19 mouse cellular contexts compared by ENCODE assay signal in the genomic region with DNA sequence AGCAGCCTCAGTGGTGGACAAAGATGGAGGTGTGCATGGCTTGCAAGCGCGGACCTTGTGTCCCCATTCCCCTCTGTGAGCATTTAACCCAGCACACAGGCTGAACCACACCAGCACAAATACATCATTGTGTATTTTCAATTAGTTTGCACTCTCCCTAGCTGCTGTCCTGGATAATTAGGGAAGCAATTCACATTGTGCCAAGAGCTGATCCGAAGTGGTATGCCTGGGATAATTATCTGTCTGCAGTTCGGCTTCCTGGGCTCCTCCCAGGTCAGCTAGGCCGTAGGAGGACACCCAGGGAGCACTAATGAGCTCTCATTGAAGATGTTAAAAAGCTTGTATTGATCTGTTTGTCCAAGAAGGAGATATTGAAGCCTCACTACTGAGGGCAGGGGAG.
DNase-seq lines count a peak whose midpoint lies in the region; ATAC-seq and TF ChIP-seq lines count a peak whose summit lies in the region.
"Had no signal": no experiment of that assay in that cellular context is flagged by ENCODE, and none has a peak within 500 bp of the region (broad histone marks: within the 10 kb centered on the region; RNA-seq: fewer than 3 reads in every experiment).

No protein-coding gene starts in this region.

- peaks cover 22% of the 10 kb centered on the region for H3K27me3 ChIP-seq in hindbrain, embryonic 10.5 days (ENCODE audit: insufficient read depth, poor library complexity, severe bottlenecking)
- peaks cover 9% of the 10 kb centered on the region for H3K27me3 ChIP-seq in hindbrain, embryonic 12.5 days
- no peaks in the 10 kb centered on the region for H3K27me3 ChIP-seq in forebrain, embryonic 14.5 days (replicated peaks; ENCODE audit: control insufficient read depth, insufficient read depth, low read length)
- no peaks in the 10 kb centered on the region for H3K27me3 ChIP-seq in midbrain, embryonic 15.5 days (replicated peaks)
- H3K27me3 ChIP-seq: CH12.LX; limb, embryonic 13.5 days; liver, embryonic 15.5 days had no signal

- H3K9me3 ChIP-seq in hindbrain, embryonic 10.5 days: no peaks in the 10 kb centered on the region
- no peaks in the 10 kb centered on the region for H3K9me3 ChIP-seq in hindbrain, embryonic 12.5 days (replicated peaks)
- no peaks in the 10 kb centered on the region for H3K9me3 ChIP-seq in forebrain, embryonic 14.5 days (replicated peaks; ENCODE audit: control insufficient read depth, low read length)
- H3K9me3 ChIP-seq in midbrain, embryonic 15.5 days: no peaks in the 10 kb centered on the region
- H3K9me3 ChIP-seq: limb, embryonic 13.5 days; liver, embryonic 15.5 days had no signal

- H3K4me1 ChIP-seq in hindbrain, embryonic 10.5 days (replicated peaks): peaks cover 42% of the 10 kb centered on the region
- peaks cover 33% of the 10 kb centered on the region for H3K4me1 ChIP-seq in hindbrain, embryonic 12.5 days
- peaks cover 26% of the 10 kb centered on the region for H3K4me1 ChIP-seq in forebrain, embryonic 14.5 days (ENCODE audit: control insufficient read depth, insufficient read depth, low read length)
- peaks cover 25% of the 10 kb centered on the region for H3K4me1 ChIP-seq in midbrain, embryonic 15.5 days
- H3K4me1 ChIP-seq: liver, embryonic 15.5 days had no signal

- WGBS in hindbrain, embryonic 10.5 days: 29% methylated on average over 5 of the region's 5 CpGs
- 29% methylated on average over 5 of the region's 5 CpGs for WGBS in hindbrain, embryonic 12.5 days
- under 1% methylated on average over 5 of the region's 5 CpGs for WGBS in forebrain, embryonic 14.5 days
- WGBS in midbrain, embryonic 15.5 days: 22% methylated on average over 5 of the region's 5 CpGs

- no peak for TF ChIP-seq POLR2A in brain, embryonic 14.5 days (IDR thresholded peaks at IDR 0.05; ENCODE audit: borderline replicate concordance, extremely low read depth, insufficient read depth, insufficient read length, poor library complexity, severe bottlenecking)

- no peak overlapping the region for H3K9ac ChIP-seq in hindbrain, embryonic 12.5 days
- H3K9ac ChIP-seq in forebrain, embryonic 14.5 days (ENCODE audit: low read length): no peak overlapping the region
- no peak overlapping the region for H3K9ac ChIP-seq in midbrain, embryonic 15.5 days
- H3K9ac ChIP-seq: limb, embryonic 13.5 days; liver, embryonic 15.5 days had no signal

- peak overlapping the region; percentile 64; the same call in 1 of the 2 replicates for H3K27ac ChIP-seq in hindbrain, embryonic 10.5 days
- no peak overlapping the region for H3K27ac ChIP-seq in hindbrain, embryonic 12.5 days
- no peak overlapping the region for H3K27ac ChIP-seq in forebrain, embryonic 14.5 days (ENCODE audit: low read depth, low read length)
- H3K27ac ChIP-seq in midbrain, embryonic 15.5 days: 0 out of 2 replicates have a peak overlapping the region, but pooled peaks have one; percentile 24
- H3K27ac ChIP-seq: kidney, postnatal 0 days; limb, embryonic 13.5 days; liver, embryonic 15.5 days; stomach, postnatal 0 days had no signal

- DNase-seq in hindbrain, embryonic 10.5 days (ENCODE audit: low spot score): no peak
- DNase-seq in brain, embryonic 14.5 days (ENCODE audit: low read depth): peak; percentile 91
- DNase-seq in forebrain, embryonic 14.5 days (ENCODE audit: low spot score): peak; percentile 83
- DNase-seq in spleen, postnatal 36 days (ENCODE audit: low spot score in 2 of 2): no peak
- no peak for DNase-seq in frontal cortex, postnatal 25 days (ENCODE audit: low spot score in 2 of 2)
- DNase-seq: adrenal gland, postnatal 10 days; cerebellum, adult 11-12 months; gastrocnemius, postnatal 10 days; heart, adult 18-20 months; thymus, postnatal 14 days had no signal

- no peak for ATAC-seq in hindbrain, embryonic 12.5 days (ENCODE audit: low FRiP score)
- ATAC-seq in forebrain, embryonic 14.5 days: peak; percentile 63; the same call in 1 of the 2 replicates
- peak; percentile 27; the same call in 1 of the 2 replicates for ATAC-seq in midbrain, embryonic 15.5 days (replicated peaks)
- ATAC-seq: intestine, postnatal 0 days; lung, postnatal 0 days had no signal

- no peak for TF ChIP-seq CTCF in brain, embryonic 14.5 days (IDR thresholded peaks at IDR 0.05; ENCODE audit: borderline replicate concordance, extremely low read depth, insufficient read depth, insufficient read length)

- H3K4me2 ChIP-seq in hindbrain, embryonic 12.5 days (replicated peaks): no peak overlapping the region
- H3K4me2 ChIP-seq in forebrain, embryonic 14.5 days (ENCODE audit: low read length): no peak overlapping the region
- no peak overlapping the region for H3K4me2 ChIP-seq in midbrain, embryonic 15.5 days
- H3K4me2 ChIP-seq: limb, embryonic 13.5 days; liver, embryonic 15.5 days had no signal

- no peak overlapping the region for H3K4me3 ChIP-seq in hindbrain, embryonic 10.5 days
- H3K4me3 ChIP-seq in hindbrain, embryonic 12.5 days: no peak overlapping the region
- no peak overlapping the region for H3K4me3 ChIP-seq in forebrain, embryonic 14.5 days (ENCODE audit: low read depth, low read length)
- H3K4me3 ChIP-seq in midbrain, embryonic 15.5 days: no peak overlapping the region
- H3K4me3 ChIP-seq: limb, embryonic 13.5 days; liver, embryonic 15.5 days had no signal

- H3K36me3 ChIP-seq in hindbrain, embryonic 10.5 days: no peaks in the 10 kb centered on the region
- no peaks in the 10 kb centered on the region for H3K36me3 ChIP-seq in hindbrain, embryonic 12.5 days
- no peaks in the 10 kb centered on the region for H3K36me3 ChIP-seq in forebrain, embryonic 14.5 days (ENCODE audit: control insufficient read depth, insufficient read depth, low read length)
- no peaks in the 10 kb centered on the region for H3K36me3 ChIP-seq in midbrain, embryonic 15.5 days (replicated peaks)
- H3K36me3 ChIP-seq: limb, embryonic 13.5 days; liver, embryonic 15.5 days had no signal

Comparison
In these comparisons a context has a peak if more than half of its experiments do, and no peak if none do; other contexts are left out.
1. H3K27ac ChIP-seq: peak in hindbrain, embryonic 10.5 days (single experiment) and midbrain, embryonic 15.5 days (single experiment); none in hindbrain, embryonic 12.5 days (single experiment) and forebrain, embryonic 14.5 days (single experiment).
2. DNase-seq: peak in brain, embryonic 14.5 days (single experiment) and forebrain, embryonic 14.5 days (single experiment); none in hindbrain, embryonic 10.5 days (single experiment), spleen, postnatal 36 days (0 of 2) and frontal cortex, postnatal 25 days (0 of 2).